Mouse (Mus musculus) lung, postnatal 0 days (tissue): ENCODE results near the gene Calhm2.

Experiments
- CTCF ChIP-seq: IDR thresholded peaks from 2 replicates; pipeline ENCODE4 v1.5.1; 2016; ENCODE audit warnings: antibody characterized with exemption, mild to moderate bottlenecking
- EP300 ChIP-seq: IDR thresholded peaks from 2 replicates; pipeline ENCODE4 v1.6.1; 2016; ENCODE audit warnings: antibody characterized with exemption, mild to moderate bottlenecking, control low read depth

DNA sequence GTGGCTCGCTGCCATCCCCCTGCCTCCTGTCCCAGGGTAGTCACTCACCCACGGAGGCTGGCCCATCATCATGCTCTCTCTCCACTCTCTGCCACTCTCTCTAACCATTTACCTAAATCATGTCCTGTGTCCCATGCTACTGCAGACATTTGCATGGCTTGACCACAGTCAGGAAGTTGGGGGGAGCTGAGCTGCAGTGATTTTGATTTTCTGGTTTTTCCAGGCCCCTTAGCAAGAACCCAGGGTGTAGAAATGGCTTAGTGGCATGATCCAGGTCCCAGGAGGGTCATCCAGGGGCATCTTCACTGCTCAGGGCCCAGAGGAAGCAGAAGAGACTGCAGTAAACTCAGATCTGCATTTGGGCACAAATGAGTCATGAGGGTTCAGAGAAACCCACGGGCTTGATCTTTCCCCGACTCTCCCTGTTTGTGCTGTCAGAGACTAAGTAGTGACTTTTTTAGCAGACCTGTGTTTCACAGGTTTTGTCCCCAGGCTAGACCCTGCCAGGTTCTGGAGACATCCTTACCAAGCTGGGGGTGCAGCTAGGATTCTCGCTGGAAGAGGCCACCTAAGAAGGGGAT lies 10.3 kb upstream of the Calhm2 start:
- TF ChIP-seq EP300: no peak
- no peak for TF ChIP-seq CTCF
